Mouse (Mus musculus) spleen, adult 18-20 months (tissue): ENCODE measurements around the gene Lpin1.

Source experiments
- DNase-seq, 2 experiments: peaks; one replicate each; pipeline ENCODE4 v3.0.0; 2022; ENCODE audit warnings: mixed read lengths in 2 of 2

Lpin1 gene

GRCm38 (mm10) chr12:16570371-16571060 lies 40.2 kb downstream of the Lpin1 start:
- DNase-seq: no peak

- DNase-seq: peak in 1 of 2 experiments; percentile 24
These were observed 41.7 kb downstream of the Lpin1 start for GRCm38 (mm10) chr12:16568936-16569650.

- peak in 1 of 2 experiments; percentile 55 for DNase-seq
These were observed 42.3 kb downstream of the Lpin1 start for GRCm38 (mm10) chr12:16568496-16568895.

GRCm38 (mm10) chr12:16568090-16568489 lies 42.7 kb downstream of the Lpin1 start:
- DNase-seq: no peak

- DNase-seq: peak in 1 of 2 experiments; percentile 31
These were observed 47.3 kb downstream of the Lpin1 start for GRCm38 (mm10) chr12:16563427-16563826.

GRCm38 (mm10) chr12:16562647-16563046 lies 48.1 kb downstream of the Lpin1 start:
- no peak for DNase-seq

- no peak for DNase-seq
These were observed 48.6 kb downstream of the Lpin1 start for GRCm38 (mm10) chr12:16562181-16562580.

- DNase-seq: no peak
These were observed 53.5 kb downstream of the Lpin1 start for GRCm38 (mm10) chr12:16557271-16557670.

- DNase-seq: no peak
These were observed 56.6 kb downstream of the Lpin1 start for GRCm38 (mm10) chr12:16554171-16554570.

GRCm38 (mm10) chr12:16552108-16552771 lies 58.5 kb downstream of the Lpin1 start:
- DNase-seq: no peak

- DNase-seq: no peak
These were observed 59.7 kb downstream of the Lpin1 start for GRCm38 (mm10) chr12:16550983-16551454.

- no peak for DNase-seq
These were observed 61.9 kb downstream of the Lpin1 start for GRCm38 (mm10) chr12:16548824-16549375.

GRCm38 (mm10) chr12:16541606-16542005 lies 69.2 kb downstream of the Lpin1 start:
- DNase-seq: no peak

- DNase-seq: no peak
These were observed 70.1 kb downstream of the Lpin1 start for GRCm38 (mm10) chr12:16540712-16541111.

GRCm38 (mm10) chr12:16539965-16540661 lies 70.7 kb downstream of the Lpin1 start:
- no peak for DNase-seq

GRCm38 (mm10) chr12:16533331-16533828 lies 77.4 kb downstream of the Lpin1 start:
- DNase-seq: peak; percentile 72 to 79

GRCm38 (mm10) chr12:16532860-16533230 lies 77.9 kb downstream of the Lpin1 start:
- DNase-seq: no peak

GRCm38 (mm10) chr12:16531956-16532859 lies 78.6 kb downstream of the Lpin1 start:
- DNase-seq: peak; percentile 49 to 59

GRCm38 (mm10) chr12:16528650-16529049 lies 82.1 kb downstream of the Lpin1 start:
- no peak for DNase-seq

GRCm38 (mm10) chr12:16527941-16528340 lies 82.8 kb downstream of the Lpin1 start:
- no peak for DNase-seq

- DNase-seq: no peak
These were observed 83.9 kb downstream of the Lpin1 start for GRCm38 (mm10) chr12:16526862-16527261.
